Mouse (Mus musculus) retina, postnatal 7 days (tissue): Measurements from ENCODE around the gene Nlk.
A peak's percentile ranks its signal among the peaks of the same experiment; 100 is the strongest.
"Not testable (repeated sequence)": the region's sequence is repeated elsewhere in the genome, so short reads cannot be mapped to it uniquely, and the experiment has no call there.

Source experiments
- DNase-seq: peaks from one replicate; pipeline ENCODE4 v3.0.0-alpha.2; 2012; ENCODE audit warnings: low read depth, low spot score

Gene Nlk

DNA sequence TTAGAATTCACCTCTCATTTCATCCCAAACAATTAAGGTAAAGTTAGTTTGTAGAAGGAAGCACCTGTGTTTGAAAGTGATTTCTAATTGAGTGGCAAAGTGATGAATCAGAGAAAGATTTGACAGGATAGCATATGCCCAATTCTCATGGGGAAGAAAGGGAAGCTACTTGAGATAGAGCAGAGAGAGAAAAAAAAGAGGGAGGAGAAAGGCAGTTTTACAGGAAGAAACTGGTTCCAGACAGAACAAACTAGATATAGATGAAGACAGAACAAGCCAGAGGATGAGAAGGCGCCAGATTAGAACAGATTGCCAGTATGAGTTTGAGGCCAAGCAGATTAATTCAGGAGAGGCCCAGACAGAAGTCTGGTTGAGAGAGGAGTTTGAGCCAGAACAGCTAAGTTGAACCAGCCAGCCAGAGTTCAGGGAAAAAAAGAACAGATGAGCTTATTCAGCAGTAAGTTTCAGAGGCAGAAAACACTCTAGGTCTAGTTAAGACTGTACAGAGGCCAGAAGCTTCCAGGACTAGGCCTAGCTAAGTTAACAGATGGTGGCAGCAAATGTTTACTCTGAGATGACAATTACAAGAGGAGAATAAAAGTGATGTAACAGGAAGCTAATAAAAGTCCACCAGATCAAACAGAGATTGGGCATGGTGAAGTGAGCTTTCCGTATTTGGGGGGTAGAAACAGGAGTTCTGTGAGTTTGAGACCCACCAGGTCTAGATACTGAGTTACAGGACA is 149.3 kb downstream of the Nlk start:
- DNase-seq = no peak

DNA sequence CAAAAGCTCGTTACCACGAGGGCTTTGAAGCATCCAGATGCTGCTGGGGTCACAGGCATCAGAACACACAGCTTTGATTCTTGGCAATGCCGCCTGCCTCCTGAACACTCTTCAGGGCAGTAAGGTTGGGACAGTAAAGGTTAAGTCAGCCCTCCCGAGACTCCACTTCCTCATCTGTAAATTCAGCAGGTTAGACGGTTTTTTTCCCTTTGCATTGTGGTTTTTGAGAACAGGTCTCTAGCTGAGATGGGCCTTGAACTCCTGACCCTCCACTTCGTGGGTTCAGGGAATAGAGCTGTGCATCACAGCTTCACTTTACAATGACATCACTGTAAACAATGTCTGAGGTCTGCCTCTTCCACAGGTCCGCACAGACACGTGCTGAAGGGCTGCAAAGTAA is 152.0 kb downstream of the Nlk start:
- DNase-seq = no peak

DNA sequence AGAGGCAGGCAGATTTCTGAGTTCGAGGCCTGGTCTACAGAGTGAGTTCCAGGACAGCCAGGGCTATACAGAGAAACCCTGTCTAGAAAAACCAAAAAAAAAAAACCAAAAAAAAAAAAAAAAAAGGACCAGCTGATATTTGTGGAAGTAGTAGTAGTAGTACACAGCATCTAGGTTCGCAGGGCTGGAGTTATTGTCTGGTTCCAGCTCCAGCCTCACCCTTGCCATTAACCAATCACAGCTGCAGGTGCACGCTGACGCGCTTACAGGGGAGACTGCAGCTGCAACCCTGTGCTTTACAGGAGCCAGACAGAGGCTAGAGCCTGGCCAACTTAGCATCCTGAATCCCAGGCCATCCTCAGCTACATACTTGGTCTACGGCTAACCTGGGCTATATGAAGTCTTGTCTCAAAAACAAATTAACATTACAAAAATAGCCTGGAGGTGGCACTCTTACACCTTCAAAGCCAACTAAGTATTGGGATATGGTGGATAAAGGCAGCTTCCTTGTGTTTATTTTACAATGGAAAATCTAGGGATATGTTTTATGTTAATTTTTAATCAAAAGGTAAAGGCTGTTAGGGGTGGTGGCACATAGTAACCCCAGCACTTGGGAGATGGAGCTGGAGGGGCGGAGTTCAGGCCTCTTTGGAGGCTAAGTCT is 152.6 kb downstream of the Nlk start:
- no peak for DNase-seq

DNA sequence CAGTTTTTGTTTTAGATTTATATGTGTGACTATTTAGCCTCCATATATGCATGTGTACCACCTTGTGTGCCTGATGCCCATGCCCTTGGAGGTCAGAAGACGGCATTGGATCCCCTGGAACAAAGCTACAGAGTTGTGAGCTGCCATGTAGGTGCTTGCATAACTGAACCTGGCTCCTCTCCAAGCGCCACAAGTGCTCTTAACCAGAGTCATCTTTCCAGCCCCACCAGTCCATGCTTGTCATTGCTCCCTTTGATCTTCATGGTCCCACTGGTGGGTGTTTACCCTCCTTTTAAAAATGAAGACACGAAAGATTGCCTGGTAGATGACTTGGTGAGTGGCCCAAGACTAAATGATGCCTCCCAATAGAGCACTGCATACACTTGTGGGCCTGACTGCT is 156.8 kb downstream of the Nlk start:
- no peak for DNase-seq

DNA sequence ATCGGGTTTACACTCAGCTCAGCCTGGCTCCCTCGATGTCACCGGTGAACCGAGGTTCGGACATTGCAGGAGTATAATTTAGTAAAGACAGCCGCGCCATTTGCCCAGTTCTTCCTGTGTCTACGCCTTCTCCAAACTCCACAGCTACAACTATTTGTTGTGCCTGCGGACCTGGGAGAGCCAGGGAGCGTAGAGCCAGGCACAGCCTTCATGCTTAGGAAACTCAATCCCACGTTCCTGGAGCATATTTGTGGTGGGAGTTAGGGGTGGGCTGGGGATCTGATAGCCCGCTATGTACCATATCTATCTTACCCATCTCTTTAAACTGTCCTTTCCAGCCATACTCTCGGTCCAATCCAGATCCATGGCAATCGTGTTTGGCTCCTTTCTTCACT is 160.5 kb downstream of the Nlk start:
- no peak for DNase-seq

DNA sequence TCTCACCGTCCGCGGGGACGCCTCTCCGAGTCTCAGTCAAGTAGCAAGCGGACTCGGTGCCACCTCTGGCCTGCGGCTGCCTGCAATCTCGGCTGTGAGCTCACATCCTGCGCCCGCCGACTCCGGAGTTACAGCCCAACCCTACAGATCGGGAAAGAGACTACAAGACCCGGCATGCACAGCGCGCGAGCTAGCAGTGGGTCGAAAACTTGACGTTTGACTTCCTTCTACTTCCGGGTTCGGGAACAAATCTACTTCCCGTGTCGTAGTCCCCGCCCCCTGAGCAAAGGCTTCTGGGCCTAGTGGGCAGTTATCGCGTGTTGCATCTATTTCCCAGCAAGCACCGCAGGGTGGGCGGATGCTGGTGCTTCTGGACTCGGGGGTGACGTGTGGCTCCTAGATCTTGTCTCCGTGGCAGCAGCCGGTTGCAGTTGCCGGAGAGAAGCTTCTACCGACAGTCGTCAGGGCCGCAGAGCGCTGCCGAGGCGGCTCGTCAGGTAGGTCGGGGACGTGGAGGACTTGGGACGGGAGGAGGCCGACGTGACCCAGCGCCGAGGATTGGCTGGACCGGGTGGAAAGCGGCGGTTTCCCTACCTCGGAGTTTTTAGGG is 161.0 kb downstream of the Nlk start, which contains the start of the genes Tnfaip1 and Ift20:
Tnfaip1 (minus strand) TSS at position 253 of the 610 bp plus-strand sequence.
Ift20 (plus strand) TSS at position 282 of the 610 bp plus-strand sequence.
- peak; percentile 98 for DNase-seq

DNA sequence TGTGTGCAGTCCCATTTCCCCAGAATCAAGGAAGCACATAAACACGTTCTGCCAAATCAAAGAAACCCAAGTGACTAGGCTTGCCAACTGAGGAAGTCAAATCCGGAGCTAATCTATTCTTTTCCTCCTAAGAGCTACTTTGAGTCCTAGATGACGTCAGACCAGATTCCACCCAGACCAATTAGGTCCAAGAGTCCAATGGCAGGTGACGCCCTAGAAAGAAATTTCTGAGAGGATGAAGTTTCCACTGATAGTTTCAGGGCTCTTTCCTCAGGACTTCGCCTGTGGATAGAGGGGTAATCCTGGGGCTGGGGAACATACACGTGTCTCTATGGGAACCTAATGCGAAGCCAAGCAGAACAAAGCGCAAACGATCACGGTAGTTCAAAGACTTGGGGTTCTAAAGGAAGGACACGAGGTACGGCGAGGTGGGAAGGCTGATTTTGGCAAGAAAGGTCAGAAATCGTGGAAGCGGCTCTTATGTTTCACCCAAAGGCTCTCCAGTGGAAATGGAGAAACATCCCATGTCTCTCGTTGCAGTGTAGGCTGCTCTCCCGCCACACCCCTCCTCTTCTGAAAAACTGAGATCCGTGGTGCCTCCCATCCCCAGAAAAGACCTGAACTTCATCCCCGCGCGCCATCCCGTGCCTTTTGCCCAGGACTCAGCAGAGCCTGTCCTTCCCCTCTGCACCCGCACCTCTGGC is 161.6 kb downstream of the Nlk start:
- DNase-seq = no peak

DNA sequence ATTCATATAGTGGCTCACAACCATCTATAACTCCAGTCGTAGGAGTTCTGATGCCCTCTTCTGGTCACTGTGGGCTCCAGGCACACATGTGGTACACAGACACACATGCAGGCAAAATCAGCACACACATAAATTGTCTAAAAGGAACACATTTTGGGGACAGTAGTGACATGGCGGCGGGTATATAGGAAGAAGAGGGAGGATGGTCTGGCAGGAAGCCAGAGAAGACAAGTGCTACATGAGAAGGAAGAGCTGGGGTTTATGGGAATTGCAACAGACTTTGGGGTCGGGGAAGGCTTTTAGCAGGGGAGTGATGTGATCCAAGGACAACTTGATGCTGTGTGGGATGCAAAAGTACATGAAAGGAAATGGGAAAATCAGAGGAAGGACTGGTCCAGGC is 162.7 kb downstream of the Nlk start:
- DNase-seq = no peak

DNA sequence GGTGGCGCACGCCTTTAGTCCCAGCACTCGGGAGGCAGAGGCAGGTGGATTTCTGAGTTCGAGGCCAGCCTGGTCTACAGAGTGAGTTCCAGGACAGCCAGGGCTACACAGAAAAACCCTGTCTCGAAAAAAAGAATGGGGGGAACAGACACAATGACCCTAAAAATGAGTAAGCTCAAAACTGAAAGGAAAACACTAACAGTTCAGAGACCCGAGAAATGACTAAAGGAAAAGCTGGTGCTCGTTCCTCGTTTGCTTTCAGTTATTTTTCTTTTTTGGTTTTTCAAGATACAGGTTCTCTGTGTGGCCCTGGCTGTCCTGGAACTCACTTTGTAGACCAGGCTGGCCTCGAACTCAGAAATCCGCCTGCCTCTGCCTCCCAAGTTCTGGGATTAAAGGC is 165.7 kb downstream of the Nlk start:
- not testable (repeated sequence) for DNase-seq

DNA sequence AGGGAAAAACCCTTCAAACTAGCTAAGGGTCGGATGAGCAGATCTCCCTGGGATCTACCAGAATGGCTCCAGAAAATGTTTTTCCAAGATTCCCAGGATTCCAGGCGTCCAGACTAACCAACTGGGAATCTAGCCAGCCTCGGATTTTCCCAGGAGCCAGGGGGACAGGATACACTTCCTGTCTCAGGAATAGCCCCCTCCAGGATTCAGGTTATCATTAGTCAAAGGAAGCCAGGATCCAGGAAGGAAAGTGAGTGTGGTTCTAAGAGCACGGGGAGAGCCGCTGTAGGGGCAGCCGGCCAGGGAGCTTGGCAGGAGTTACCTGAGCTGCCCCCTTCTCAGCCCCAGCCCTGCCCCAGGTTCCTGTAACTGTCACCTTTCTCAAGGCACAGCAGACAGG is 166.1 kb downstream of the Nlk start:
- DNase-seq = no peak

DNA sequence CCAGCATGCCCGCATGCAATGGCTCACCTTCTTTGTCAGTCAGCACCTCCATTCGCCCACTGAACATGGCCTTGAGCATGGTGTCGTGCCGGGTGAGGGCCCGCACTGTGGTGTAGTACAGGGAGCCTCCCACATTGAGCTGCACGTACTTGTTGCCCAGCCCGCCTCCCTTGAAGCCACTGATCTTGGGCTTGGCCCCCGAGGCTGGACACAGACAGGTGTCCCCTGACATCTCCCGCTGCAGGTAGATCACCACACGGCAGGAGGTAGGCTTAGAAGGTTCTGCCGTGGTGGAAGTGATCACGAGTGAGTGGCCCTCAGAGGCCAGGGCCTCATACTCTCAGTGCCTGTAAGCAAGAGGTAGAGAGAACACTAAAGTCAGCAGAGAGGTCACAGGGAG is 167.2 kb downstream of the Nlk start:
- DNase-seq = no peak

DNA sequence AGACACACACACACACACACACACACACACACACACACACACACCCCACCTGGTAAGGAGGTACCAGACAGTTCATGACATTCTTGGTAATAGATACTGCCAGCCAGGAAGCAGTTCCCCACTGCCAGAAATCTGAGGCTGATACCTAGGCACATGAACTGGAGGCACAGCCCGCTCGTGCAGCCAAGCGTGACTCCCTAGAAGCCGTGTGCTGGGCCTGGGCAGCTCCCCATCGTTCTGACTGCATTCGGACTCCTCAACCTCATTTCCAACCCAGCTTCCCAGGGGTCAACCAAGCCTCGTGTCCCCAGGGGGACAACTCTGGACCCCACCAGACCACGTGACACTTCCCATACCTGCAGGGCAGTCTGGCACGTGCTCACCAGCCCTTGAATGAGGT is 168.5 kb downstream of the Nlk start:
- DNase-seq = no peak

DNA sequence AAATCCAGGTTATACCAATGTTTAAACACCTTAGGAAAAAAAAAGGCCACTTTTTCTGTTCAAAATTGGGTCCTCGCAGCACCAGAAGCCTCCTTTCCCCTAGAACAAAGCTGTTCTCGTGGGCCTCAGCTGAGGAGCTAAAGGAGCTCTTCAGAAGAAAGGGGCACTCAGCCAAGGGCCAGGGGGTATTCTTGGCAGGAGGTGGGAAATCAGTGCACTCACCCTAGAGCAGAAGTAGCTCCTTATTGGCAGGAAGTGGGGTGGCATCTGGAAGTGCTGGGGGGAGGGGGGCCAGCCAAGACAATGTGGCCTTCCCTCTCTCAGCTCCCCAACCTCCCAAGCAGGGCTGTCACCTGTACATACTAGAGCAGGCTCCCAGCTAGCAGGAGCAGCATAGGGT is 172.3 kb downstream of the Nlk start:
- no peak for DNase-seq

DNA sequence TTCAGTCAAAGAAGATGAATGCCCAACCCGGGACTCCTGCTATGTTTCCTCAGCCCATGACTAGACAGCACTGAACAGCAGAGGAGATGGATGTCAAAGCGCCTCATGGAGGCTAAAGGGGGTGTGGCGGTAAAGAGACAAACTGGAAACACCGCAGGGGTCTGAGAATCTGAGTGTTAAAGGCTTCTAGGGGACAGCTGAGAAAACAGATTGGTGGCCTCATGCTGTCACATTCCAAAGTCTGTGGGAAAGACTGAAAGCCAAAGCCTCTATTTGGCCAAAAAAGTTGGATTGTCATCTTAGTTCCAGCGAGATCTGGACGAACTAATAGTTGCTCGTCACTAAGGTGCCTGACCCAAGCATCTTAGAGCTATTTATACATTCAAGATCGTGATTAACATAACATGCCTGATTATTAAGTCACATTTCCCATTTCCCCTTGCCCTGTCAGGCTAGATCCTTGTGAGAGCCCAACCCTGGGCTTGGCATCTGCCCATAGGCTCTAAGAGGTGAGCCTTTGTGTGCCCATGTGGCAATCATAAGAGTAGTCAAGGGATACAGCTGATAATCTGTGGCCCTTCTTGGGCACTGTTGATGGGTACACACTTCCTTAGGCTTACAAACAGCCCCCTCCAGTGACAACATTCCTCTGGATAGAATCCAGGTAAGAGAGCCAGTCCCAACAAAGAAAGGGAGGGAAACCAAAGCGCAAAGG is 173.8 kb downstream of the Nlk start:
- DNase-seq = no peak

DNA sequence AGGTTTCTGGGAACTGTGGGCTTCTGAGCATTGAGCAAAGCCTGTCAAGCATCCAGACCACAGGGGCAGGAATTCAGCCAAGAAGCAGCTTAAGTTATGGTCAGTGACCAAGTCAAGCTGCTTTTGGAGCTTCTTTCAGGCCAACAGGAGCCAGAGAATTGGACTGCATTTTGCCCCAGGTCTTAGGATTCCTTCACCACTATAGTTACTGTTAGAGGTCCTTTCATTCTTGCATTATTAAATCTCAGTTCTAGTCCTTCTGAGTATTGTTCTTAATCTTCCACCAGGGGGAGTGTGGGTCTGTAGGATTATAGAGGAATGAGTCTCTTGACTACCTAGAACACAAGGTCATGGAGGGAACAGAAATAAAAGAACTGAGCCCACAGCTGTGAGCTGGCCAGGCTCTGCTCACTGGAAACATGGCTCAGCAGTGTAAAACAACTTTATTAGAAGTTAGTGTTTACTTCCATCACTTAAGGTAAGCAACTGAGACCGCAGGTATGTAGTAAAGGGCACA is 174.6 kb downstream of the Nlk start:
- DNase-seq = no peak

DNA sequence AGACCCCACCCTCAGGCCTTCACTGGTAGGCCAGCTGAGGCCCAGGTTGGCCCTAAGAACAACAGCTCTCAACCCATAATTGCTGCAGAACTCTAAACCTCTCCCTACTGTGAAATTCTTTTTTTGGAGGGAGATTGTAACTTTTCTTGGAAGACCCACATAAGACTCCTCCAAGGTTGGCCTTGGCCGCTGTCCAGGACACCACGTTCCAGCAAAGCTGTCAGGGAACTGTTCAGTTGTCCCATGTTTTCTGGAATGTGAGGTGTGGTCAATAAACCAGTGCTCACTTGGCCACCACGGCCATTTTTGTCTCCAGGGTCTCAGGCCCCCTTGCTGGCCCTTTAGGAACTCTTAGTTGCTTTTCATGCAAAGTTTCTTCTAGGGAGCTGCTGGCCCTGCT is 175.3 kb downstream of the Nlk start:
- no peak for DNase-seq

DNA sequence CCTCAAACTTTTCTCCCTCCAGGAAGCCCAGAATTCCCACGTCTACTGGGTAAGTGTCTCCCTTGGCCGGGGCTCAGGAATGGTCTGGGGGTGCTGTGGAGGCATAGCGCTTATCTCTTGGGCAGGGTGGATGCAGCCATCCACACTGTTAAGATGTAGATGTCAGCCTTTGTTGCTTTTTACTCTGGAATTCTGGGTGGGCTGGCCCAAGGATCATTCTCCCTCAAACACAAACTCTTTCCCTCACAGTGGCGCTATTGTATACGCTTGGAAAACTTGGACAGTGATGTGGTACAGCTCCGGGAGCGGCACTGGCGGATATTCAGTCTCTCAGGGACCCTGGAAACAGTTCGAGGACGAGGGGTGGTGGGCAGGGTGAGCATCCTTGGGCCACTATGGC is 178.2 kb downstream of the Nlk start:
- DNase-seq = no peak
